Mouse (Mus musculus): ENCODE results near the gene Utrn. TPM values are rescaled to one million over a fixed set of nuclear protein-coding genes. Genes with fewer than 3 reads are reported as not detected.

Gene Utrn
- total and polyA plus RNA-seq, 3 experiments, result 0.31 to 1.1 (median 0.67) TPM

DNA sequence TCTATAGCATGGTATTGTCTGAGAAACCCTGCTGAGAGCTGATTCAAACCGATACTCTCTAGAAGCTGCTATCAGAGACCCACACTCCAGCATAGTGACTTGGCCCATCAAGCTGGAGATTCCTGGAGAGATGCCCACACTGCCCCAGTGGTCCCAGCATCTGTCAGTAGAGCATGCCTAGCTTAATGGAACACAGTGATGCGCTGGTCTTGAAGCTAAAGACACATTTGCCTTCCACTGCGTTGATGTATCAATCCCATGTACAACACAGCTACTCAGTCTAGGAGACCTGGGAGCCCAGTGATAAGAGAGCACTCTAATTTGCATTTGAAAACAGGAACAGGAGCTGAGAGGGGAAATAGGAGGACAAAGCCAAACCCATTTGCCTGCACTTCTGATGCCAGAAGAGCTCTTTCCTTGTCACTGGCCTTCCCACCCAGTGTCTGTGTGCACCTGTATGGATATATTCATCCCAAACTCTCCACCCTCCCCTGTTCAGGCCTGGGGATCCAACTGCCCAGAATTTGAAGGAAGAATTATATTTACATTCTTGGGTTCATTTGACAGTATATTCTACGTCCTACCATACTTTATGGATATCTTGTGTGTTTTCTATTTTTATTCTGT lies 379.5 kb downstream of the Utrn start:
- H3K27me3 ChIP-seq (replicated peaks), result no peaks in the 10 kb centered on the region
- H3K4me2 ChIP-seq (ENCODE audit: insufficient read depth, low read depth, poor library complexity, severe bottlenecking), result 0 out of 2 replicates have a peak overlapping the region, but pooled peaks have one; percentile 18
- peak; percentile 25 for DNase-seq (ENCODE audit: extremely low read depth)
- H3K79me2 ChIP-seq (replicated peaks; ENCODE audit: control insufficient read depth, extremely low read depth, insufficient read depth, poor library complexity, severe bottlenecking), result no peaks in the 10 kb centered on the region
- H3K36me3 ChIP-seq (replicated peaks in 1 of 2; ENCODE audit: control insufficient read depth in 1 of 2, insufficient read depth in 1 of 2, low read length in 1 of 2), result no peaks in the 10 kb centered on the region
- peaks cover 6 to 23% of the 10 kb centered on the region in 2 experiments for H3K4me1 ChIP-seq (ENCODE audit: control insufficient read depth in 1 of 2, insufficient read depth in 2 of 2)
- no peaks in the 10 kb centered on the region for H3K9me3 ChIP-seq (replicated peaks; ENCODE audit: low read length)
- no peak overlapping the region for H3K4me3 ChIP-seq (replicated peaks in 1 of 3; ENCODE audit: low read depth in 2 of 3, low read length in 2 of 3, poor library complexity in 1 of 3)
- in situ Hi-C loops (cut with MboI; ENCODE audit: low pct_ligation_motif_present, low pct_unique_long_range_greater_than_20kb, low sequenced_read_pairs) (no loop called here), dilution Hi-C loops (cut with MboI; ENCODE audit: extremely low pct_ligation_motif_present, extremely low pct_unique_long_range_greater_than_20kb, low sequenced_read_pairs) (no loop called here)
- H3K27ac ChIP-seq (ENCODE audit: insufficient read depth, low read depth), result no peak overlapping the region
- TF ChIP-seq CHD2 (IDR thresholded peaks at IDR 0.05; ENCODE audit: low read length), result no peak
- 0 out of 2 replicates have a peak, but pooled peaks have one; percentile 27 for TF ChIP-seq IRF4 (IDR thresholded peaks at IDR 0.05; ENCODE audit: low read depth, low read length)
- H3K9ac ChIP-seq (ENCODE audit: insufficient read depth, low read depth), result no peak overlapping the region

DNA sequence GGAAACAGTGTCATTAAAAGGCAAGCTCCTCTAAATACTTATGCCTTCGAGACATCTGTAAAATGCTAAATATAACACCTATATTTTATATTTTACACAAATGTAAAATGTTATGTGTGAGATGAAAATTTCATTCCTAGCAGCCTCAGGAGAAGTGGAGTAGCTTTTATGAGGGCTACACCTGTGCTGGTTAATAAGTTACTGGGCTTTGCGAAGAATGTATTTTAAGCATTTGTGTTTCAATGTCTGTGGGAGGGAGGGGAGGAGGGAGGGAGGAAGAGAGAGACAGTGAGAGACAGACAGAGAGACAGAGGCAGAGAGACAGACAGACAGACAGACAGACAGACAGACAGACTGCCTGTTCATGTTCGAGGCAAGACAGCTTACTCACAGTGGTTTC lies 380.6 kb downstream of the Utrn start:
- Histone ChIP-seq H3K4me1 (ENCODE audit: control insufficient read depth in 1 of 2, insufficient read depth in 2 of 2) (peaks cover 6 to 23% of the 10 kb centered on the region in 2 experiments), H3K79me2 (replicated peaks; ENCODE audit: control insufficient read depth, extremely low read depth, insufficient read depth, poor library complexity, severe bottlenecking) (no peaks in the 10 kb centered on the region), H3K9ac (ENCODE audit: insufficient read depth, low read depth) (no peak overlapping the region), H3K27me3 (replicated peaks) (no peaks in the 10 kb centered on the region), H3K4me2 (ENCODE audit: insufficient read depth, low read depth, poor library complexity, severe bottlenecking) (peak overlapping the region; percentile 61; the same call in 1 of the 2 replicates), H3K27ac (ENCODE audit: insufficient read depth, low read depth) (no peak overlapping the region), H3K9me3 (replicated peaks; ENCODE audit: low read length) (no peaks in the 10 kb centered on the region), H3K36me3 (replicated peaks in 1 of 2; ENCODE audit: control insufficient read depth in 1 of 2, insufficient read depth in 1 of 2, low read length in 1 of 2) (no peaks in the 10 kb centered on the region), H3K4me3 (replicated peaks in 1 of 3; ENCODE audit: low read depth in 2 of 3, low read length in 2 of 3, poor library complexity in 1 of 3) (no peak overlapping the region)
- in situ Hi-C loops (cut with MboI; ENCODE audit: low pct_ligation_motif_present, low pct_unique_long_range_greater_than_20kb, low sequenced_read_pairs) (no loop called here), dilution Hi-C loops (cut with MboI; ENCODE audit: extremely low pct_ligation_motif_present, extremely low pct_unique_long_range_greater_than_20kb, low sequenced_read_pairs) (no loop called here)
- TF ChIP-seq NRF1 (IDR thresholded peaks at IDR 0.05; ENCODE audit: low read depth, low read length) (no peak), SIN3A (IDR thresholded peaks at IDR 0.05; ENCODE audit: low read length) (no peak), CHD1 (IDR thresholded peaks at IDR 0.05; ENCODE audit: low read depth, low read length) (no peak), KAT2A (IDR thresholded peaks at IDR 0.05; ENCODE audit: insufficient replicate concordance, low read length) (no peak), POLR2A (IDR thresholded peaks at IDR 0.05; ENCODE audit: low read depth, low read length) (no peak)
- no peak for DNase-seq (ENCODE audit: extremely low read depth)

DNA sequence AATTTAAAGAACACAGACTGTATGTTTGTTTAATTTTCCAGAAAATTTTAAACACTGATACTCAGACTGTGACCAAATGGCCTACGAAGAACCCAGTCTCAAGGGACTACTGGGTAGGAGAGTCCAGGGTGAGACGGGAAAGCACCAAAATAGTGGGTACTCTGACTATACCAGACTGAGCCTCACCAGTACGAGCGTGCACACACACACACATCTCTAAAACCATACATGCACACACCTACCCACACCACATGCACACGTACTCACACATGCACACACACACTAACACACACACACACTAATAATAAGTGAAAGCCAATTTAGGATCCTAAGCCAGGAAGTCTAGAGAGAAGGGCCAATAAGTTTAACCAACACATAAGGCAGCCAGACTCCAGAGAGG lies 381.0 kb downstream of the Utrn start:
- in situ Hi-C loops (cut with MboI; ENCODE audit: low pct_ligation_motif_present, low pct_unique_long_range_greater_than_20kb, low sequenced_read_pairs), result no loop called here
- H3K4me2 ChIP-seq (ENCODE audit: insufficient read depth, low read depth, poor library complexity, severe bottlenecking), result no peak overlapping the region
- peak; percentile 12 for DNase-seq (ENCODE audit: extremely low read depth)
- H3K9me3 ChIP-seq (replicated peaks; ENCODE audit: low read length), result no peaks in the 10 kb centered on the region
- no peaks in the 10 kb centered on the region for H3K27me3 ChIP-seq (replicated peaks)
- no peak overlapping the region for H3K9ac ChIP-seq (ENCODE audit: insufficient read depth, low read depth)
- H3K79me2 ChIP-seq (replicated peaks; ENCODE audit: control insufficient read depth, extremely low read depth, insufficient read depth, poor library complexity, severe bottlenecking), result no peaks in the 10 kb centered on the region
- H3K36me3 ChIP-seq (replicated peaks in 1 of 2; ENCODE audit: control insufficient read depth in 1 of 2, insufficient read depth in 1 of 2, low read length in 1 of 2), result no peaks in the 10 kb centered on the region
- H3K4me3 ChIP-seq (replicated peaks in 1 of 3; ENCODE audit: low read depth in 2 of 3, low read length in 2 of 3, poor library complexity in 1 of 3), result no peak overlapping the region
- H3K27ac ChIP-seq (ENCODE audit: insufficient read depth, low read depth), result no peak overlapping the region
- H3K4me1 ChIP-seq (ENCODE audit: control insufficient read depth in 1 of 2, insufficient read depth in 2 of 2), result peaks cover 6 to 23% of the 10 kb centered on the region in 2 experiments
- dilution Hi-C loops (cut with MboI; ENCODE audit: extremely low pct_ligation_motif_present, extremely low pct_unique_long_range_greater_than_20kb, low sequenced_read_pairs), result no loop called here
- no peak for TF ChIP-seq ZNF384 (IDR thresholded peaks at IDR 0.05; ENCODE audit: low read depth, low read length)
- no peak for TF ChIP-seq EP300 (IDR thresholded peaks at IDR 0.05; ENCODE audit: low read length)
- no peak for TF ChIP-seq SIN3A (IDR thresholded peaks at IDR 0.05; ENCODE audit: low read length)
- no peak for TF ChIP-seq HCFC1 (IDR thresholded peaks at IDR 0.05; ENCODE audit: low read depth, low read length)
- no peak for TF ChIP-seq TBP (conservative IDR thresholded peaks at IDR 0.05; ENCODE audit: low read depth, low read length)
- TF ChIP-seq POLR2AphosphoS2 (IDR thresholded peaks at IDR 0.05; ENCODE audit: low read depth, low read length), result no peak
- TF ChIP-seq KAT2A (IDR thresholded peaks at IDR 0.05; ENCODE audit: insufficient replicate concordance, low read length), result no peak
- TF ChIP-seq MAZ (IDR thresholded peaks at IDR 0.05; ENCODE audit: low read depth, low read length), result no peak
- TF ChIP-seq MAFK (IDR thresholded peaks at IDR 0.05; ENCODE audit: insufficient replicate concordance, low read length), result no peak
- TF ChIP-seq CHD1 (IDR thresholded peaks at IDR 0.05; ENCODE audit: low read depth, low read length), result no peak
- no peak for TF ChIP-seq ZC3H11A (IDR thresholded peaks at IDR 0.05; ENCODE audit: low read depth, low read length)
- TF ChIP-seq CTCF (conservative IDR thresholded peaks at IDR 0.05 in 1 of 2, IDR thresholded peaks at IDR 0.05 in 1 of 2; ENCODE audit: low read depth in 2 of 2, low read length in 2 of 2), result no peak
- TF ChIP-seq BHLHE40 (IDR thresholded peaks at IDR 0.05; ENCODE audit: low read depth, low read length), result no peak
- no peak for TF ChIP-seq E2F4 (IDR thresholded peaks at IDR 0.05; ENCODE audit: insufficient replicate concordance, low read depth, low read length)
- no peak for TF ChIP-seq GABPA (IDR thresholded peaks at IDR 0.05; ENCODE audit: insufficient replicate concordance, low read depth, low read length)
